Mouse (Mus musculus) bone marrow macrophage, adult 2 months (primary cell): ENCODE results near the gene Gm11034. TPM values are rescaled to one million over a fixed set of nuclear protein-coding genes. Genes with fewer than 3 reads are reported as not detected.

ENCODE experiments used
- H3K27ac ChIP-seq: 2 replicates; pipeline ENCODE4 v1.5.1; 2012; ENCODE audit warnings: low read depth, low read length; ENCODE audit not compliant: insufficient read depth
- H3K4me1 ChIP-seq: 2 replicates; pipeline ENCODE4 v1.6.1; 2012; ENCODE audit warnings: low read length; ENCODE audit not compliant: control insufficient read depth, insufficient read depth
- H3K4me3 ChIP-seq: 2 replicates; pipeline ENCODE4 v1.5.1; 2012; ENCODE audit warnings: mild to moderate bottlenecking, low read length, moderate library complexity; ENCODE audit not compliant: insufficient read depth
- CTCF ChIP-seq: IDR thresholded peaks from 2 replicates; pipeline ENCODE4 v1.5.1; 2012; ENCODE audit warnings: low read depth, mild to moderate bottlenecking, low read length, moderate library complexity
- POLR2A ChIP-seq: IDR thresholded peaks from 2 replicates; pipeline ENCODE4 v1.6.1; 2012; ENCODE audit warnings: mild to moderate bottlenecking, low read depth, low read length, borderline replicate concordance
- polyA plus RNA-seq: library from polyadenylated mRNA; stranded (reverse); fragments of >200 nt; gene quantifications from 2 replicates; pipeline ENCODE4 v1.2.4, GENCODE M21; 2012; ENCODE audit not compliant: missing spikeins, insufficient read depth, insufficient read length

Gm11034 gene
- polyA plus RNA-seq, 1 experiment, result not detected

DNA sequence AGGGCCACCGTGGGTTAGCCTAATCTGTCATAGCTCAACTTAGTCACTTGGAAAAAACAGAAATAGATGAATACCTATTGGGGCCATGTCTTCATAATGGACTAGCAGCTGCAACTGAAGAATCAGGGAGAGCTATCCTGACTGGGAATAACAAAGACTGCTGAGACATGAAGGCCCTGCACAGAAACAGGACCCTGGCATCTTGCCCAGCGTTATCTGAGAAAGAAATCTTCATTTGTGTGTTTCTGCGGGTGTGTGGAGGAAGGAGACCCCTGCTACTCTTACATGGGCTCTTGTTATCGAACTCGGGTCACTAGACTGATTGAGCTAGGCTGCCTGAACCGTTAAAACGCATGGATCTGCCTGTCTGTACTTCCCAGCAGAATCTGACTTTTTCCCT, 27.5 kb upstream of the Gm11034 start:
- Histone ChIP-seq H3K27ac (no peak overlapping the region), H3K4me1 (peaks cover 36% of the 10 kb centered on the region), H3K4me3 (peak overlapping the region; percentile 69)

GRCm38 (mm10) chr8:72240403-72240763, 26.9 kb upstream of the Gm11034 start:
- peaks cover 36% of the 10 kb centered on the region for H3K4me1 ChIP-seq
- TF ChIP-seq CTCF, result no peak
- no peak for TF ChIP-seq POLR2A
- peak overlapping the region; percentile 69 for H3K4me3 ChIP-seq

More for the DNA sequence above, 27.5 kb upstream of the Gm11034 start:
- TF ChIP-seq POLR2A, result no peak
- TF ChIP-seq CTCF, result no peak

DNA sequence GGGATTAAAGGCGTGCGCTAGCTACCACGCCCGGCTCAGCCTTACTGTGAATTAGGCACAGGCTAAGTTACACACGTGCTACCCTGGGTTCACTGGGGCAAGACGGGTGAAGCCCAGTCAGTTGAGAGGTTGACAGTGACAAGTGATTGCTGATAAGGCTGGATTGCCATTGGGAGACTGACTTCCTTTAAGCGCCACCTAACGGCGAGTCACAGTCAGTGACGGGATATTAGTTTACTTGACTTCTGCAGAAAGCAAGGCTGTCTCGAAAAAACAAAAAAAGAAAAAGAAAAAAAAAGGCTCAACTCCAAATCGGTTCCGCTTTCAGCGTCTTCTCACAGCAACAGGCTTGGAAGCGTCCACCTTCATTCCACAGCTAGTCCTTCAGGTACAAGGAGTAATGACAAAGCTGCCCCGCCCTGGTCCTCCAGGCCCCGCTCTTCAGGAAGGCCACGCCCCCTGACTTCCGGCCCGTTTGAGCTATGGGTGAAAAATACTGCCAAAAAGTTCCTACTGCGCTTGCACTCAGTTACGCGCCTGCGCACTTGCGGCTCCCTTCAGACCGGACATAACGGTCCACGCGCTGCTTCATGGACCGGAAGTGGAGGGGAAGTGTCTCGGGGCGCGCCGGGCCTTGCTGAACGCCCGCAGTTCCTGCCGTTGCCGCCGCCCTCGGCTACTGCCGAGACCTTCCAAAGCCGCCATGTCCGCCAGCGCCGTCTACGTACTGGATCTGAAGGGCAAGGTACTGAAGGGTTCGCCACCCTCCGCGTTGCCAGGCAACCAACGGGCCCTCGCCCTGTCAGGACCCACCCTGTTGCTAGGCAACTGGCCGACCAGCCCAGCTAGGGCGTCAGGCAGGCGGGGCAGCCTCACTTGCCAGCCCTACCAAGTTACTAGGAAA, 26.3 kb upstream of the Gm11034 start, which contains the start of gene Ap1m1:
Gene Ap1m1 (plus strand): TSS at position 520 of the 904 bp plus-strand sequence.
- peak within 1 kb of the TSS; percentile 69 for H3K4me3 ChIP-seq
- TF ChIP-seq POLR2A (no peak), CTCF (0 out of 2 replicates have a peak, but pooled peaks have one; percentile 29)
- peak within 1 kb of the TSS; percentile 80 for H3K27ac ChIP-seq
- peaks cover 35% of the 10 kb centered on the region for H3K4me1 ChIP-seq

More at GRCm38 (mm10) chr8:72240403-72240763, 26.9 kb upstream of the Gm11034 start:
- H3K27ac ChIP-seq, result peak overlapping the region; percentile 80

GRCm38 (mm10) chr8:72222656-72223055, 9.2 kb upstream of the Gm11034 start:
- Histone ChIP-seq H3K4me3 (no peak overlapping the region), H3K27ac (no peak overlapping the region), H3K4me1 (peaks cover 11% of the 10 kb centered on the region)
- no peak for TF ChIP-seq POLR2A
- TF ChIP-seq CTCF, result no peak

DNA sequence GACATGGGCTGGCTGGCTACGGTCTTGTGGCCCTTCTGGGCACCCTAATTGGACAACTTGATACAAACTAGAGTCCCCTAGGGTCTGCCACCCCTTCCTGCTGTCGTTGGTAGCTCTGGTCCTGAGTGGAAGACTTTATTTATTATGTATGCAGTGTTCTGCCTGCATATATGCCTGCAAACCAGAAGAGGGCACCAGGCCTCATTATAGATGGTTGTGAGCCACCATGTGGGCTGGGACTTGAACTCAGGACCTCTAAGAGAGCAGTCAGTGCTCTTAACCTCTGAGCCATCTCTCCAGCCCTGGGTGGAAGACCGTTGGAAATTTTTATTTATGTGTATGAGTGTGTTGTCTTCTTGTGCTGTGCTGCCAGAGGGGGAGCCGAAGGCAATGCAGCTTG, 7.3 kb upstream of the Gm11034 start:
- no peak for TF ChIP-seq POLR2A
- no peak; the same call in 1 of the 2 replicates for TF ChIP-seq CTCF
- Histone ChIP-seq H3K4me1 (peaks cover 26% of the 10 kb centered on the region), H3K4me3 (peak overlapping the region; percentile 97), H3K27ac (no peak overlapping the region)

- no peak for TF ChIP-seq POLR2A
- TF ChIP-seq CTCF, result 0 out of 2 replicates have a peak, but pooled peaks have one; percentile 18
- H3K4me3 ChIP-seq, result peak within 1 kb of the TSS; percentile 97
- peak within 1 kb of the TSS; percentile 53 for H3K27ac ChIP-seq
- H3K4me1 ChIP-seq, result peaks cover 28% of the 10 kb centered on the region
Observed at GRCm38 (mm10) chr8:72219541-72220363, 6.3 kb upstream of the Gm11034 start, which contains the start of gene Fam32a. Fam32a (plus strand) TSS chr8:72219730.

GRCm38 (mm10) chr8:72218781-72219540, 5.5 kb upstream of the Gm11034 start:
- peak overlapping the region; percentile 29; the same call in 1 of the 2 replicates for H3K27ac ChIP-seq
- TF ChIP-seq CTCF, result no peak
- TF ChIP-seq POLR2A, result no peak
- H3K4me1 ChIP-seq, result peaks cover 28% of the 10 kb centered on the region
- no peak overlapping the region for H3K4me3 ChIP-seq

GRCm38 (mm10) chr8:72215871-72216270, 2.4 kb upstream of the Gm11034 start:
- H3K4me1 ChIP-seq, result peaks cover 25% of the 10 kb centered on the region
- no peak overlapping the region for H3K27ac ChIP-seq
- H3K4me3 ChIP-seq, result no peak overlapping the region
- TF ChIP-seq POLR2A (no peak), CTCF (no peak)

DNA sequence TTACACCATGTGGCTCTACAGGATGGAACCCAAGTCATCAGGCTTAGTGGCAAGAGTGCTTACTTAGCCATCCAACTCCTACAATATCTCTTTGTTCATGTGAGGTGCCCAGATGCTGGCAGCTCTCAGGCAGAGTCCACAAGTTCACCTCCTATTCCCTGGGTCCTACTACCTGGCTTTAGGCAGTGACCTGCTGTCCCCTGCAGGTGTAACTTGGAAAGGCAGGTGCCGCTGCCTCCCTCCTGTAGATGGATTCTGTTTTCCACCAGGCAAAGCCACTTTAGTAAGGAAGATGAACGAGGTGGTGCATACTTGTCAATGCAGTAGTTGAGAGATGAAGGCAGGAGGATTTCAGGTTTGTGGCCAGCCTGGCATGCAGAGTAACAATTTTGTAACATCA, 1.6 kb upstream of the Gm11034 start:
- Histone ChIP-seq H3K27ac (no peak overlapping the region), H3K4me1 (peaks cover 21% of the 10 kb centered on the region), H3K4me3 (no peak overlapping the region)
- TF ChIP-seq CTCF (no peak), POLR2A (no peak)

- TF ChIP-seq POLR2A, result no peak
- TF ChIP-seq CTCF, result no peak
- Histone ChIP-seq H3K4me1 (peaks cover 18% of the 10 kb centered on the region), H3K4me3 (no peak within 1 kb of the TSS), H3K27ac (no peak within 1 kb of the TSS)
Observed at GRCm38 (mm10) chr8:72212751-72213150, 685 bp downstream of the Gm11034 start, which contains the start of gene Cib3. Cib3 (minus strand) TSS chr8:72212837.
